Comparison of ENCODE assay signal across 14 mouse cellular contexts in genomic region chr14:20916625-20917612, GRCm38 (mm10).
"Had no signal": no experiment of that assay in that cellular context is flagged by ENCODE, and none has a peak within 500 bp of the region (broad histone marks: within the 10 kb centered on the region; RNA-seq: fewer than 3 reads in every experiment).

No protein-coding gene starts in this region.

- H3K4me1 ChIP-seq: limb, embryonic 15.5 days; midbrain, embryonic 12.5 days; neural tube, embryonic 13.5 days had no signal

- H3K27me3 ChIP-seq: limb, embryonic 15.5 days; megakaryocyte, embryonic 14.5 days; midbrain, embryonic 12.5 days; neural tube, embryonic 13.5 days had no signal

- H3K4me2 ChIP-seq: limb, embryonic 15.5 days; lung, embryonic 14.5 days; midbrain, embryonic 12.5 days; neural tube, embryonic 13.5 days had no signal

- H3K36me3 ChIP-seq: limb, embryonic 15.5 days; midbrain, embryonic 12.5 days; neural tube, embryonic 13.5 days had no signal

- DNase-seq: kidney, adult 9 months; kidney, postnatal 14 days; lung, embryonic 14.5 days; lung, postnatal 10 days; lung, postnatal 4 days; right cerebral cortex, adult 18-20 months; right cerebral cortex, postnatal 25 days had no signal

- ATAC-seq: intestine, postnatal 0 days; midbrain, embryonic 16.5 days had no signal

- H3K4me3 ChIP-seq: limb, embryonic 15.5 days; megakaryocyte, embryonic 14.5 days; midbrain, embryonic 12.5 days; neural tube, embryonic 13.5 days had no signal

- H3K27ac ChIP-seq: limb, embryonic 15.5 days; midbrain, embryonic 12.5 days; neural tube, embryonic 13.5 days; stomach, postnatal 0 days had no signal

- H3K9ac ChIP-seq: limb, embryonic 15.5 days; lung, embryonic 14.5 days; midbrain, embryonic 12.5 days; neural tube, embryonic 13.5 days had no signal

- H3K9me3 ChIP-seq: limb, embryonic 15.5 days; megakaryocyte, embryonic 14.5 days; midbrain, embryonic 12.5 days; neural tube, embryonic 13.5 days had no signal
